Mouse (Mus musculus) intestine, embryonic 16.5 days (tissue): Measurements from ENCODE around the gene Nr6a1. TPM values are rescaled to one million over a fixed set of nuclear protein-coding genes. Genes with fewer than 3 reads are reported as not detected.

Source experiments
- ATAC-seq: fragments of 200-750 bp; cut with Nextera tagmentation; 2 replicates; pipeline ENCODE4 v1.8.0; 2017; ENCODE audit warnings: moderate TSS enrichment, moderate library complexity
- H3K27ac ChIP-seq: fragments of 300-500 bp; sonication (generic); 2 replicates; pipeline ENCODE4 v1.5.1; 2014; ENCODE audit warnings: mild to moderate bottlenecking, low read length
- H3K27me3 ChIP-seq: fragments of 300-500 bp; sonication (generic); replicated peaks from 2 replicates; pipeline ENCODE4 v1.6.1; 2014; ENCODE audit warnings: low read length, control low read depth, mixed read lengths; ENCODE audit not compliant: control insufficient read depth, insufficient read depth
- H3K36me3 ChIP-seq: fragments of 300-500 bp; sonication (generic); 2 replicates; pipeline ENCODE4 v1.6.1; 2014; ENCODE audit warnings: low read length, control low read depth; ENCODE audit not compliant: control insufficient read depth, insufficient read depth
- H3K4me1 ChIP-seq: fragments of 300-500 bp; sonication (generic); 2 replicates; pipeline ENCODE4 v1.6.1; 2014; ENCODE audit warnings: low read length, control low read depth, mixed read lengths; ENCODE audit not compliant: control insufficient read depth, insufficient read depth
- H3K4me2 ChIP-seq: fragments of 300-500 bp; sonication (generic); 2 replicates; pipeline ENCODE4 v1.6.1; 2014; ENCODE audit warnings: low read depth, low read length, control low read depth
- H3K4me3 ChIP-seq: fragments of 300-500 bp; sonication (generic); 2 replicates; pipeline ENCODE4 v1.5.1; 2014; ENCODE audit warnings: mild to moderate bottlenecking, low read length
- H3K9ac ChIP-seq: fragments of 300-500 bp; sonication (generic); 2 replicates; pipeline ENCODE4 v1.6.1; 2014; ENCODE audit warnings: low read depth, low read length
- H3K9me3 ChIP-seq: fragments of 300-500 bp; sonication (generic); 2 replicates; pipeline ENCODE4 v1.6.1; 2016; ENCODE audit warnings: low read length, control low read depth; ENCODE audit not compliant: control insufficient read depth
- WGBS: fragments of 180-500 bp; shearing (Covaris S2); extraction: QIAGEN DNeasy Blood & Tissue Kit; methylation state at CpG from one replicate; pipeline ENCODE4 v1.1.7; 2014; 5-methylcytosine and 5-hydroxymethylcytosine counted together
- polyA plus RNA-seq: library from polyadenylated mRNA; unstranded; fragments of >200 nt; fragmentation: Nextera tagmentation; extraction: Ambion mirVana; gene quantifications from 2 replicates; pipeline ENCODE4 v1.2.1, GENCODE M21; 2015

Nr6a1 gene
- polyA plus RNA-seq, 1 experiment from 2014 or later = 1.7 TPM

GRCm38 (mm10) chr2:38926145-38926891 is 1.2 kb downstream of the Nr6a1 start:
- under 1% methylated on average over 51 of the region's 53 CpGs for WGBS
- Histone ChIP-seq H3K4me3 (peak overlapping the region; percentile 89), H3K4me1 (peaks cover 9% of the 10 kb centered on the region; the same call in 1 of the 2 replicates), H3K27me3 (no peaks in the 10 kb centered on the region), H3K9me3 (no peaks in the 10 kb centered on the region), H3K36me3 (no peaks in the 10 kb centered on the region), H3K4me2 (peak overlapping the region; percentile 91), H3K9ac (peak overlapping the region; percentile 80), H3K27ac (peak overlapping the region; percentile 91)
- peak; percentile 94 for ATAC-seq

GRCm38 (mm10) chr2:38925171-38926080 is 2.1 kb downstream of the Nr6a1 start:
- H3K4me1 ChIP-seq = peaks cover 9% of the 10 kb centered on the region; the same call in 1 of the 2 replicates
- peak overlapping the region; percentile 91 for H3K27ac ChIP-seq
- peak overlapping the region; percentile 89 for H3K4me3 ChIP-seq
- peak overlapping the region; percentile 91 for H3K4me2 ChIP-seq
- H3K9me3 ChIP-seq = no peaks in the 10 kb centered on the region
- WGBS = under 1% methylated on average over 49 of the region's 51 CpGs
- H3K36me3 ChIP-seq = no peaks in the 10 kb centered on the region
- H3K27me3 ChIP-seq = no peaks in the 10 kb centered on the region
- ATAC-seq = peak; percentile 63
- peak overlapping the region; percentile 80 for H3K9ac ChIP-seq

- no peaks in the 10 kb centered on the region for H3K27me3 ChIP-seq
- H3K4me1 ChIP-seq = peaks cover 9% of the 10 kb centered on the region; the same call in 1 of the 2 replicates
- no peaks in the 10 kb centered on the region for H3K9me3 ChIP-seq
- H3K9ac ChIP-seq = no peak overlapping the region
- H3K27ac ChIP-seq = no peak overlapping the region
- peak overlapping the region; percentile 89 for H3K4me3 ChIP-seq
- no peaks in the 10 kb centered on the region for H3K36me3 ChIP-seq
- no peak for ATAC-seq
- H3K4me2 ChIP-seq = peak overlapping the region; percentile 91
- 12% methylated on average over 10 of the region's 10 CpGs for WGBS
Observed at GRCm38 (mm10) chr2:38924571-38924970, 2.9 kb downstream of the Nr6a1 start.

GRCm38 (mm10) chr2:38923911-38924310 is 3.6 kb downstream of the Nr6a1 start:
- WGBS = 51% methylated on average over 2 of the region's 2 CpGs
- no peak overlapping the region for H3K4me2 ChIP-seq
- H3K27me3 ChIP-seq = no peaks in the 10 kb centered on the region
- H3K9me3 ChIP-seq = no peaks in the 10 kb centered on the region
- ATAC-seq = no peak
- no peak overlapping the region for H3K27ac ChIP-seq
- H3K4me3 ChIP-seq = no peak overlapping the region
- H3K36me3 ChIP-seq = no peaks in the 10 kb centered on the region
- no peak overlapping the region for H3K9ac ChIP-seq
- H3K4me1 ChIP-seq = peaks cover 9% of the 10 kb centered on the region; the same call in 1 of the 2 replicates

- no peaks in the 10 kb centered on the region for H3K27me3 ChIP-seq
- H3K4me2 ChIP-seq = no peak overlapping the region
- no peaks in the 10 kb centered on the region for H3K9me3 ChIP-seq
- H3K9ac ChIP-seq = no peak overlapping the region
- H3K36me3 ChIP-seq = no peaks in the 10 kb centered on the region
- no peak overlapping the region for H3K4me3 ChIP-seq
- 31% methylated on average over 3 of the region's 3 CpGs for WGBS
- H3K4me1 ChIP-seq = peaks cover 9% of the 10 kb centered on the region; the same call in 1 of the 2 replicates
- ATAC-seq = no peak
- H3K27ac ChIP-seq = no peak overlapping the region
Observed at GRCm38 (mm10) chr2:38923471-38923870, 4.0 kb downstream of the Nr6a1 start.

- ATAC-seq = no peak
Observed at GRCm38 (mm10) chr2:38921374-38921773, 6.1 kb downstream of the Nr6a1 start.

GRCm38 (mm10) chr2:38916947-38917691 is 10.4 kb downstream of the Nr6a1 start:
- Histone ChIP-seq H3K27ac (no peak overlapping the region), H3K4me2 (no peak overlapping the region), H3K36me3 (no peaks in the 10 kb centered on the region), H3K9ac (no peak overlapping the region), H3K9me3 (no peaks in the 10 kb centered on the region), H3K4me1 (no peaks in the 10 kb centered on the region), H3K4me3 (no peak overlapping the region), H3K27me3 (no peaks in the 10 kb centered on the region)
- WGBS = 41% methylated on average over 4 of the region's 4 CpGs
- ATAC-seq = no peak

More at GRCm38 (mm10) chr2:38921374-38921773, 6.1 kb downstream of the Nr6a1 start:
- Histone ChIP-seq H3K4me3 (no peak overlapping the region), H3K4me1 (peaks cover 9% of the 10 kb centered on the region; the same call in 1 of the 2 replicates), H3K27ac (no peak overlapping the region), H3K9ac (no peak overlapping the region), H3K4me2 (no peak overlapping the region), H3K27me3 (no peaks in the 10 kb centered on the region), H3K36me3 (no peaks in the 10 kb centered on the region), H3K9me3 (no peaks in the 10 kb centered on the region)
- WGBS = 37% methylated on average over 1 of the region's 1 CpGs

- Histone ChIP-seq H3K9me3 (no peaks in the 10 kb centered on the region), H3K9ac (no peak overlapping the region), H3K27ac (no peak overlapping the region), H3K4me3 (no peak overlapping the region), H3K36me3 (no peaks in the 10 kb centered on the region), H3K4me2 (no peak overlapping the region), H3K27me3 (no peaks in the 10 kb centered on the region), H3K4me1 (no peaks in the 10 kb centered on the region)
- 43% methylated on average over 4 of the region's 4 CpGs for WGBS
- ATAC-seq = no peak
Observed at GRCm38 (mm10) chr2:38914965-38915364, 12.5 kb downstream of the Nr6a1 start.

- Histone ChIP-seq H3K4me1 (no peaks in the 10 kb centered on the region), H3K27ac (no peak overlapping the region), H3K9me3 (no peaks in the 10 kb centered on the region), H3K9ac (no peak overlapping the region), H3K36me3 (no peaks in the 10 kb centered on the region), H3K4me2 (no peak overlapping the region), H3K4me3 (no peak overlapping the region), H3K27me3 (no peaks in the 10 kb centered on the region)
- WGBS = 58% methylated on average over 1 of the region's 1 CpGs
- no peak for ATAC-seq
Observed at GRCm38 (mm10) chr2:38914517-38914916, 13.0 kb downstream of the Nr6a1 start.
